Mouse (Mus musculus): Measurements from ENCODE around the gene Krt90. TPM values are rescaled to one million over a fixed set of nuclear protein-coding genes. Genes with fewer than 3 reads are reported as not detected.

Krt90 gene
- polyA plus RNA-seq (2012; fragmentation: generic; extraction: Trizol), result not detected

GRCm38 (mm10) chr15:101562850-101563249 lies at the start of gene Krt90:
Gene Krt90 (minus strand): TSS chr15:101562950.

GRCm38 (mm10) chr15:101573796-101574345 lies 11.1 kb upstream of the Krt90 start, which contains the start of gene Krt75:
Gene Krt75 (minus strand): TSS chr15:101573904.

GRCm38 (mm10) chr15:101550567-101550966 lies 12.2 kb downstream of the Krt90 start, which contains the start of gene Krt82:
Gene Krt82 (minus strand): TSS chr15:101550667.

GRCm38 (mm10) chr15:101532720-101533119 lies 30.0 kb downstream of the Krt90 start, which contains the start of gene Krt84:
Gene Krt84 (minus strand): TSS chr15:101532820.

GRCm38 (mm10) chr15:101517161-101517560 lies 45.6 kb downstream of the Krt90 start, which contains the start of gene Gm49425:
Gene Gm49425 (minus strand): TSS chr15:101517261.

Other genes with a start within 250 kb of the Krt90 start
- 1 to 10 TPM in 1 of 2 experiments, under 1 TPM in 1; 0.46 to 5.3 TPM for gene Krt80, start 192.8 kb downstream of the Krt90 start, polyA plus RNA-seq (2012; fragmentation: generic; extraction: Trizol)
- under 1 TPM; 0.47 to 0.51 TPM for gene Krt7, start 151.9 kb downstream of the Krt90 start, polyA plus RNA-seq (2012; fragmentation: generic; extraction: Trizol)
- gene Krt87, start 124.1 kb downstream of the Krt90 start, polyA plus RNA-seq (2012; fragmentation: generic; extraction: Trizol), result under 1 TPM; 0.08 to 0.27 TPM
- gene Krt88, start 115.2 kb downstream of the Krt90 start, polyA plus RNA-seq (2012; fragmentation: generic; extraction: Trizol), result under 1 TPM in 1 of 2 experiments, not detected in 1; 0.15 TPM
- under 1 TPM in 1 of 2 experiments, not detected in 1; 0.14 TPM for gene Krt81, start 99.2 kb downstream of the Krt90 start, polyA plus RNA-seq (2012; fragmentation: generic; extraction: Trizol)
- under 1 TPM in 1 of 2 experiments, not detected in 1; 0.06 TPM for gene Krt86, start 89.5 kb downstream of the Krt90 start, polyA plus RNA-seq (2012; fragmentation: generic; extraction: Trizol)
- under 1 TPM in 1 of 2 experiments, not detected in 1; 0.06 TPM for gene Krt83, start 71.4 kb downstream of the Krt90 start, polyA plus RNA-seq (2012; fragmentation: generic; extraction: Trizol)
- gene Gm49425, start 45.7 kb downstream of the Krt90 start, polyA plus RNA-seq (2012; fragmentation: generic; extraction: Trizol), result not detected
- gene Krt84, start 30.1 kb downstream of the Krt90 start, polyA plus RNA-seq (2012; fragmentation: generic; extraction: Trizol), result under 1 TPM in 1 of 2 experiments, not detected in 1; 0.04 TPM
- not detected for gene Krt82, start 12.3 kb downstream of the Krt90 start, polyA plus RNA-seq (2012; fragmentation: generic; extraction: Trizol)
- gene Krt75, start 11.0 kb upstream of the Krt90 start, polyA plus RNA-seq (2012; fragmentation: generic; extraction: Trizol), result not detected
- not detected for gene Gm5414, start 65.2 kb upstream of the Krt90 start, polyA plus RNA-seq (2012; fragmentation: generic; extraction: Trizol)
- gene Gm5478, start 84.4 kb upstream of the Krt90 start, polyA plus RNA-seq (2012; fragmentation: generic; extraction: Trizol), result not detected
- gene Krt6b, start 117.3 kb upstream of the Krt90 start, polyA plus RNA-seq (2012; fragmentation: generic; extraction: Trizol), result not detected
- not detected for gene Krt6a, start 131.4 kb upstream of the Krt90 start, polyA plus RNA-seq (2012; fragmentation: generic; extraction: Trizol)
- gene Krt5, start 149.9 kb upstream of the Krt90 start, polyA plus RNA-seq (2012; fragmentation: generic; extraction: Trizol), result under 1 TPM in 1 of 2 experiments, not detected in 1; 0.05 TPM
- gene Krt71, start 180.2 kb upstream of the Krt90 start, polyA plus RNA-seq (2012; fragmentation: generic; extraction: Trizol), result not detected
- gene Krt72, start 223.5 kb upstream of the Krt90 start, polyA plus RNA-seq (2012; fragmentation: generic; extraction: Trizol), result not detected
- not detected for gene Krt73, start 239.4 kb upstream of the Krt90 start, polyA plus RNA-seq (2012; fragmentation: generic; extraction: Trizol)

All from C3H10T1/2 (cell line).